7 mouse cellular contexts compared by ENCODE assay signal in genomic region chr2:49040481-49040880, GRCm38 (mm10).
"Had no signal": no experiment of that assay in that cellular context is flagged by ENCODE, and none has a peak within 500 bp of the region (broad histone marks: within the 10 kb centered on the region; RNA-seq: fewer than 3 reads in every experiment).

No protein-coding gene starts in this region.

- DNase-seq: kidney, adult 8-10 months; kidney, postnatal 36 days; layer of hippocampus, adult 9-11 months; layer of hippocampus, postnatal 36 days; spleen, adult 18-20 months; thymus, adult 18-20 months; thymus, postnatal 25 days had no signal
